Mouse (Mus musculus): ENCODE data around the gene Rprm. TPM values are rescaled to one million over a fixed set of nuclear protein-coding genes. Genes with fewer than 3 reads are reported as not detected.

Gene Rprm
- 0.03 and 0.25 TPM in 2 replicates for polyA plus RNA-seq (2012; rRNA removed)

GRCm38 (mm10) chr2:54085430-54086087, at the start of gene Rprm:
TSS of gene Rprm (minus strand) at chr2:54085552.

